Mouse (Mus musculus): ENCODE measurements around the gene Celsr3. TPM values are rescaled to one million over a fixed set of nuclear protein-coding genes. Genes with fewer than 3 reads are reported as not detected.

The Celsr3 gene
- polyA plus RNA-seq, 1 experiment from 2014 or later, result 10.7 TPM

DNA sequence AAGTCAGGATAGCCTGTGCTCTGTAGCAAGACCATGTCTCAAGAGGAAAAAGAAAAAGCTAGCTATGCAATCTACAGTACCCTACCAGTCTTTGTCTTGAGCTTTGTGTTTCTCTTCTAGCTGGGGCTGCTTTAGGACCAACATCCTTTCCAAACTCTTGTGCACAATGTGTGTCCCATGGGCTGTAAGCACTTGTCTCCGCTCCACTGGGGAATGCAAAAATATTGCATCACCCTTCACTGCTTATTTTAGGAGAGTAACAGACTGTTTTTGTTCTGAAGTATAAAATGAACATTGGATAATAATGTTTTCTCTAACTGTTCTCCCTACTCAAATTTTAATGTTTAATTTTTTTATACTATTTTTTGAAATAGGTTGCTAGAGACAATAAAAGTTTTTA is 39.6 kb upstream of the Celsr3 start:
- DNase-seq (ENCODE audit: low spot score) (no peak), ATAC-seq (no peak)
- Histone ChIP-seq H3K9ac (ENCODE audit: low read length) (no peak overlapping the region; the same call in 1 of the 2 replicates), H3K4me3 (ENCODE audit: low read depth, low read length) (peak overlapping the region; percentile 89), H3K36me3 (ENCODE audit: control insufficient read depth, insufficient read depth, low read length) (peaks cover 16% of the 10 kb centered on the region; the same call in 1 of the 2 replicates), H3K27me3 (replicated peaks; ENCODE audit: control insufficient read depth, insufficient read depth, low read length) (no peaks in the 10 kb centered on the region), H3K27ac (ENCODE audit: low read depth, low read length) (no peak overlapping the region), H3K9me3 (replicated peaks; ENCODE audit: control insufficient read depth, low read length) (no peaks in the 10 kb centered on the region), H3K4me1 (ENCODE audit: control insufficient read depth, insufficient read depth, low read length) (peaks cover 45% of the 10 kb centered on the region), H3K4me2 (ENCODE audit: low read length) (peak overlapping the region; percentile 79)
- WGBS, result 94% methylated on average over 1 of the region's 1 CpGs

DNA sequence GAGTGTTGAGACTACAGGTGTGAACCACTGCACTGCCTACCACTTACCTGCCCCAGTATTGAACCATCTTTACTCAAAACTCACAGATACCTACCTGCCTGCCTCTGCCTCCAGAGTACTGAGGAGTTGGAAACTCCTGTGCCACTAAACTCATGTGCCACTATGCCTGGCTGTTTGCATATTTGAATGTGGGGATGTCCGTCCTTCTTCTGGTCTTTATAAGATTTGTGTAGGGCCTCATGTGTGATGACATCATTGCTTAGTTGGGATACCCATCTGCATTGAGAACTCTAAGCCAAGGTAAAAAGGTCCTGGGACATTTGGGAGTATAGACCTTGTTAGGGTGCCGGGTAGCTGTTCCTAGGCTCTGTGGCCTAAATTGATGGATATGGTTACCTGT is 39.0 kb upstream of the Celsr3 start:
- H3K36me3 ChIP-seq (ENCODE audit: control insufficient read depth, insufficient read depth, low read length), result peaks cover 16% of the 10 kb centered on the region; the same call in 1 of the 2 replicates
- H3K27me3 ChIP-seq (replicated peaks; ENCODE audit: control insufficient read depth, insufficient read depth, low read length), result no peaks in the 10 kb centered on the region
- H3K27ac ChIP-seq (ENCODE audit: low read depth, low read length), result no peak overlapping the region
- no peak overlapping the region for H3K9ac ChIP-seq (ENCODE audit: low read length)
- no peak overlapping the region for H3K4me3 ChIP-seq (ENCODE audit: low read depth, low read length)
- peak overlapping the region; percentile 36 for H3K4me2 ChIP-seq (ENCODE audit: low read length)
- peaks cover 47% of the 10 kb centered on the region for H3K4me1 ChIP-seq (ENCODE audit: control insufficient read depth, insufficient read depth, low read length)
- 91% methylated on average over 2 of the region's 2 CpGs for WGBS
- ATAC-seq (no peak), DNase-seq (ENCODE audit: low spot score) (no peak)
- no peaks in the 10 kb centered on the region for H3K9me3 ChIP-seq (replicated peaks; ENCODE audit: control insufficient read depth, low read length)

DNA sequence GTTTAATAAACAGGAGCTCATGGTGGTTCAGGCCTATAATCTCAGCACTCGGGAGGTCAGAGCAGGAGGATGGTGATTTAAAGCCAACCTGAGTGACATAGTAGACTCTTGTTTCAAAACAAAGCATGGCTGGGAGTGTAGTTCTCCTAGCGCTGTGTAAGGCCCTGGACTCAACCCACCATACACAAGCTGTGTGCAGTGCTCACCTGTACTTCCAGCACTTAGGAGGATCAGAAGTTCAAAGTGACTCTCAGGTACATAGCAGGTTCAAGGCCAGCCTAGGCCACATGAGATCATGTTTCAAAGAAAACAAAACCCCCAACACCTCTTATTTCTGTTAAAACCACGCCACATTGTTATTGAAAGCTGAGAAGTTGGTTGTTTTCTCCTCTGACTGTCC is 37.4 kb upstream of the Celsr3 start:
- Histone ChIP-seq H3K36me3 (ENCODE audit: control insufficient read depth, insufficient read depth, low read length) (peaks cover 16% of the 10 kb centered on the region; the same call in 1 of the 2 replicates), H3K4me1 (ENCODE audit: control insufficient read depth, insufficient read depth, low read length) (peaks cover 49% of the 10 kb centered on the region), H3K9me3 (replicated peaks; ENCODE audit: control insufficient read depth, low read length) (no peaks in the 10 kb centered on the region), H3K27ac (ENCODE audit: low read depth, low read length) (no peak overlapping the region), H3K4me3 (ENCODE audit: low read depth, low read length) (no peak overlapping the region), H3K4me2 (ENCODE audit: low read length) (0 out of 2 replicates have a peak overlapping the region, but pooled peaks have one; percentile 5), H3K9ac (ENCODE audit: low read length) (no peak overlapping the region), H3K27me3 (replicated peaks; ENCODE audit: control insufficient read depth, insufficient read depth, low read length) (no peaks in the 10 kb centered on the region)
- DNase-seq (ENCODE audit: low spot score) (no peak), ATAC-seq (no peak)
- WGBS, result 83% methylated on average over 3 of the region's 3 CpGs

DNA sequence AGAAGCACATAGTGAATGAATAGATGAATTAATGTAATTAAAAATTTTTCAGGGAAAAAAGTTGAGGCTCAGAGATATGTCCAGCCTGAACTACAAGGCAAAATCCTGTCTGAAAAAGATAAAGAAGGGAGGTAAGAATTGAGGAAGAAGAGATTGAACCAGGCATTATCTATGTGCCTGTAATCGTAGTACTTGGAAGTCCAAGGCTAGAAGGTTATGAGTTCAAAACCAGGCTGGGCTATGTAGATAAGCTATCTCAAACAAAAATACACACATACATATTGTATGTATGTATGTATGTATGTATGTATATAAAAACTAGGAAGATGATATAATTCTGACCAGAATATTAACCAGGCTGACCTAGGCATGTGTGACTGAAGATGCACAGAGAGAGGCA is 33.8 kb upstream of the Celsr3 start:
- ATAC-seq, result no peak
- WGBS, result 88% methylated on average over 1 of the region's 1 CpGs
- DNase-seq (ENCODE audit: low spot score), result no peak
- Histone ChIP-seq H3K9me3 (replicated peaks; ENCODE audit: control insufficient read depth, low read length) (no peaks in the 10 kb centered on the region), H3K4me2 (ENCODE audit: low read length) (no peak overlapping the region), H3K4me1 (ENCODE audit: control insufficient read depth, insufficient read depth, low read length) (peaks cover 57% of the 10 kb centered on the region), H3K9ac (ENCODE audit: low read length) (no peak overlapping the region), H3K36me3 (ENCODE audit: control insufficient read depth, insufficient read depth, low read length) (peaks cover 28% of the 10 kb centered on the region), H3K4me3 (ENCODE audit: low read depth, low read length) (no peak overlapping the region), H3K27ac (ENCODE audit: low read depth, low read length) (no peak overlapping the region), H3K27me3 (replicated peaks; ENCODE audit: control insufficient read depth, insufficient read depth, low read length) (no peaks in the 10 kb centered on the region)

- no peak overlapping the region for H3K27ac ChIP-seq (ENCODE audit: low read depth, low read length)
- H3K9ac ChIP-seq (ENCODE audit: low read length), result no peak overlapping the region
- H3K4me3 ChIP-seq (ENCODE audit: low read depth, low read length), result no peak overlapping the region
- DNase-seq (ENCODE audit: low spot score) (no peak), ATAC-seq (no peak)
- no peak overlapping the region for H3K4me2 ChIP-seq (ENCODE audit: low read length)
- WGBS, result 40% methylated on average over 3 of the region's 3 CpGs
- no peaks in the 10 kb centered on the region for H3K9me3 ChIP-seq (replicated peaks; ENCODE audit: control insufficient read depth, low read length)
- H3K36me3 ChIP-seq (ENCODE audit: control insufficient read depth, insufficient read depth, low read length), result peaks cover 28% of the 10 kb centered on the region
- peaks cover 53% of the 10 kb centered on the region for H3K4me1 ChIP-seq (ENCODE audit: control insufficient read depth, insufficient read depth, low read length)
- H3K27me3 ChIP-seq (replicated peaks; ENCODE audit: control insufficient read depth, insufficient read depth, low read length), result no peaks in the 10 kb centered on the region
Observed at GRCm38 (mm10) chr9:108792730-108793129, 33.4 kb upstream of the Celsr3 start.

DNA sequence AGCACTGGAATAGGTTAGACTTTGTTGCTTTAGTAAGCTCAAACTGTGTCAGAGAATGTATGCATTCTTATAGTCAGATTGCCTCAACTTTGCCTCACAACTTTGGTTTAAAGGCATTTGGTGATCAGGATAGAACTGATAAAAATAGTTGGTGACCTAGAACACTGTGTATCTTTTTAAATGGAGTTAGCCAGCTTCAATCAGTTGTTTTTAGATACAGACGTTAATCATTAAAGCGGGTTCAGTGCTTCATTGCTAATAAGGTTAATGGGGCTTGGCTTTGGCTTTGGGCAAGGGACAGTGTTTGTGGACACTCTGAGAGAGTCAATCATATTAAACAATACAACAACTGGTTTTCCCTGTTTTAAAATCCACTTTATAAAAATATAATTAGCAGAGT is 30.8 kb upstream of the Celsr3 start:
- no peaks in the 10 kb centered on the region for H3K9me3 ChIP-seq (replicated peaks; ENCODE audit: control insufficient read depth, low read length)
- peaks cover 50% of the 10 kb centered on the region for H3K36me3 ChIP-seq (ENCODE audit: control insufficient read depth, insufficient read depth, low read length)
- WGBS, result 39% methylated on average over 2 of the region's 2 CpGs
- H3K4me2 ChIP-seq (ENCODE audit: low read length), result no peak overlapping the region
- no peak overlapping the region for H3K9ac ChIP-seq (ENCODE audit: low read length)
- no peaks in the 10 kb centered on the region for H3K27me3 ChIP-seq (replicated peaks; ENCODE audit: control insufficient read depth, insufficient read depth, low read length)
- H3K4me3 ChIP-seq (ENCODE audit: low read depth, low read length), result no peak overlapping the region
- ATAC-seq (no peak), DNase-seq (ENCODE audit: low spot score) (no peak)
- no peak overlapping the region for H3K27ac ChIP-seq (ENCODE audit: low read depth, low read length)
- peaks cover 34% of the 10 kb centered on the region for H3K4me1 ChIP-seq (ENCODE audit: control insufficient read depth, insufficient read depth, low read length)

DNA sequence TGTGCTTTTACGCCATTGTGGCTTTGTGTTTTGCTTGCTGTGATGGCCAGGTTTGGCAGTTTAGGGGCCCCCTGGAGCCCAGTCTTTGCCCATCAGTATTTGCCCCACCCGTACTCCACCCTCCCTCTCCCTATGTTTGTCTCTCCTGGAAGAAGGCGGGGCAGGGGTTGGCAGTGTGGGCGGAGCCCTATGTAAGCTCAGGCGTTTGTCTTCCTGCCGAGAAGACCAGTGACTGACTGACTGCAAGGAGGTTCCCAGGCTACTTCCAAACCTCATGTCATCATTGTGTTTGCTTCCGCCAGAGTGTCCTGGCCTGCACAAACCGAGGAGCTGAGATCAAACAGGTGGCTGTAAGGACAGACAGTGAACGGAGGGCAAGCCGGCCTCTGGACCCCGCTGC is 30.4 kb upstream of the Celsr3 start:
- peaks cover 54% of the 10 kb centered on the region for H3K36me3 ChIP-seq (ENCODE audit: control insufficient read depth, insufficient read depth, low read length)

DNA sequence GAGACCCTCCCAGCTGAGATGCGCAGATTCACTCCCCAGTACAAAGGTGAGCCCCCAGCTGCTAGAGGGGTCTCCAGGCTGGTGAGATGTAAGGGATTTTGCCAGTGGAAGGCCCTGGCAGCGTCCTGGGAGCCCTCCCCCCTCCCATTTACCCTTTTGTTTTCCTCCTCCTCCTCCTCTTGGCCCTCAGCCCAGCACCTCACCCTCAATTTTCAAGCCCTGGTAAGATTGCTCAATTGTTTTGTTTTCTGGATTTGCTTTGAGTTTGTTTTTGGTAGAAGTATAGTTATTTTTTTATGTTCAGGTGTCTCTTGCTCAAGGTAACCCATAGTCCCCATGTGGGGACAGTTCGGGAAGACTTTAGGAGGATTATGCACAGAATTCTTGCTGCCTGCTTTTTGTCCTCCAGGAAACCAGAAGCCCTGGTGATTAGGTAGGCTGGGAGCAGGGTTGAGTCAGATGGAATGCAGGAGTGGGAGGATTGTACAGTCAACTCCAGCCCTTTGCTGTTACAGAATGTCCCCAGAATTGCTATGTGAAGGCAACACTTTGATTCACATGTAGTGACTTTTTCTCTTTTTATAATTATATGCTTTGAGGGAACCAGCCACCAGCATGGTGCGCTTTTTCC is 29.7 kb upstream of the Celsr3 start:
- Histone ChIP-seq H3K9ac (ENCODE audit: low read length) (peak overlapping the region; percentile 32; the same call in 1 of the 2 replicates), H3K4me3 (ENCODE audit: low read depth, low read length) (no peak overlapping the region), H3K4me2 (ENCODE audit: low read length) (peak overlapping the region; percentile 26; the same call in 1 of the 2 replicates), H3K4me1 (ENCODE audit: control insufficient read depth, insufficient read depth, low read length) (peaks cover 34% of the 10 kb centered on the region), H3K36me3 (ENCODE audit: control insufficient read depth, insufficient read depth, low read length) (peaks cover 61% of the 10 kb centered on the region), H3K9me3 (replicated peaks; ENCODE audit: control insufficient read depth, low read length) (no peaks in the 10 kb centered on the region), H3K27me3 (replicated peaks; ENCODE audit: control insufficient read depth, insufficient read depth, low read length) (no peaks in the 10 kb centered on the region), H3K27ac (ENCODE audit: low read depth, low read length) (no peak overlapping the region)
- DNase-seq (ENCODE audit: low spot score) (peak; percentile 24), ATAC-seq (peak; percentile 22; the same call in 1 of the 2 replicates)
- WGBS, result 38% methylated on average over 4 of the region's 4 CpGs

More for the DNA sequence above, 30.4 kb upstream of the Celsr3 start:
- Histone ChIP-seq H3K27me3 (replicated peaks; ENCODE audit: control insufficient read depth, insufficient read depth, low read length) (no peaks in the 10 kb centered on the region), H3K27ac (ENCODE audit: low read depth, low read length) (0 out of 2 replicates have a peak overlapping the region, but pooled peaks have one; percentile 39), H3K9me3 (replicated peaks; ENCODE audit: control insufficient read depth, low read length) (no peaks in the 10 kb centered on the region), H3K9ac (ENCODE audit: low read length) (peak overlapping the region; percentile 32), H3K4me1 (ENCODE audit: control insufficient read depth, insufficient read depth, low read length) (peaks cover 34% of the 10 kb centered on the region), H3K4me3 (ENCODE audit: low read depth, low read length) (no peak overlapping the region), H3K4me2 (ENCODE audit: low read length) (peak overlapping the region; percentile 26)
- 33% methylated on average over 11 of the region's 11 CpGs for WGBS
- ATAC-seq, result peak; percentile 59; the same call in 1 of the 2 replicates
- DNase-seq (ENCODE audit: low spot score), result no peak

DNA sequence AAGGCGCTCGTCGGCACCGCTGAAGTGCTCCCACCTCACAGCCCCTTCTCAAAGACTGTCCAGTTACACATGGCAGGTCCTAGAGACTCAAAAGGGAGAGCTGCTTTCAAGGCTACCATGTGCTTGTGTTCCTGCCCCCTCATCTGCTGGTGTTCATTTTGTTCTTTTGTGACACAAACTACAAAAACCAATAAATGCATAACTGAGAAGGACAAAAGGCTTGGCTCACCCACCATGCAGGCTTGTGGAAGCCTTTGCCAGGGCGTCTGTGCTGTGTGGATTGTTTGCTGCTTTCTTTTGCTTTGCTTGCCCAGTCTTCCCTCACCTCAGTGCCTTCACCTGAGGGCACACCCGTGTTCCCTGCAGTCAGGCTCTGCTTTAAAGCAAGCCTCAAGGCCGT is 28.6 kb upstream of the Celsr3 start:
- Histone ChIP-seq H3K4me1 (ENCODE audit: control insufficient read depth, insufficient read depth, low read length) (peaks cover 31% of the 10 kb centered on the region), H3K27me3 (replicated peaks; ENCODE audit: control insufficient read depth, insufficient read depth, low read length) (no peaks in the 10 kb centered on the region), H3K27ac (ENCODE audit: low read depth, low read length) (no peak overlapping the region), H3K9ac (ENCODE audit: low read length) (no peak overlapping the region), H3K9me3 (replicated peaks; ENCODE audit: control insufficient read depth, low read length) (no peaks in the 10 kb centered on the region), H3K4me3 (ENCODE audit: low read depth, low read length) (no peak overlapping the region), H3K36me3 (ENCODE audit: control insufficient read depth, insufficient read depth, low read length) (peaks cover 71% of the 10 kb centered on the region), H3K4me2 (ENCODE audit: low read length) (no peak overlapping the region)
- DNase-seq (ENCODE audit: low spot score), result no peak
- ATAC-seq, result no peak
- WGBS, result 81% methylated on average over 7 of the region's 7 CpGs
